Mouse (Mus musculus): ENCODE results near the gene As3mt. TPM values are rescaled to one million over a fixed set of nuclear protein-coding genes. Genes with fewer than 3 reads are reported as not detected.
"Not testable (repeated sequence)": the region's sequence is repeated elsewhere in the genome, so short reads cannot be mapped to it uniquely, and the experiment has no call there.

The As3mt gene
- polyA plus RNA-seq, 1 experiment from 2014 or later = 34.8 TPM

DNA sequence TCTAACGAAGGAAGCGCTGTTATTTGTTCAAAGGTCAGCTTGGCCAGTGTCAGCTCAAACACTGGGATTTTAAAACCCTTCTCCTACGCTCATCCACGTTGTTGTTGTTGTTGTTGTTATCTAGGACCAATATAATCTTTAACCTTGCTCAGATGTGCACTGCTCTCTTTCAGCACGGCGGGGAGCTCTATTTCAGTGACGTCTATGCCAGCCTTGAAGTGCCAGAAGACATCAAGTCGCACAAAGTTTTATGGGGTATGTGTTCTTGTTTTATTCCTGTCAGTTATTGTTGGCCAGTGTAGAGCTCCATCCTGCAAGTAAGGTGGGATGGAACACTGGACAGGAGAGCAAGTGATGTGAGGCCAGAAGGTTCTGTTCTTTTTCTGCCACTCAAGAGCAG lies 7.8 kb downstream of the As3mt start:
- H3K4me3 ChIP-seq (ENCODE audit: low read length) = no peak overlapping the region
- H3K9ac ChIP-seq (ENCODE audit: low read length) = no peak overlapping the region
- H3K36me3 ChIP-seq (ENCODE audit: control insufficient read depth, insufficient read depth, low read length) = peaks cover 4% of the 10 kb centered on the region; the same call in 1 of the 2 replicates
- no peak for ATAC-seq (ENCODE audit: low read depth)
- 85% methylated on average over 8 of the region's 8 CpGs for WGBS
- no peak overlapping the region for H3K4me2 ChIP-seq (ENCODE audit: low read depth, low read length)
- H3K27ac ChIP-seq (ENCODE audit: low read length) = no peak overlapping the region
- H3K4me1 ChIP-seq (replicated peaks; ENCODE audit: control insufficient read depth, insufficient read depth, low read length) = no peaks in the 10 kb centered on the region
- H3K27me3 ChIP-seq (ENCODE audit: control insufficient read depth, insufficient read depth, low read depth, low read length) = no peaks in the 10 kb centered on the region
- no peaks in the 10 kb centered on the region for H3K9me3 ChIP-seq (ENCODE audit: control insufficient read depth, low read length)

DNA sequence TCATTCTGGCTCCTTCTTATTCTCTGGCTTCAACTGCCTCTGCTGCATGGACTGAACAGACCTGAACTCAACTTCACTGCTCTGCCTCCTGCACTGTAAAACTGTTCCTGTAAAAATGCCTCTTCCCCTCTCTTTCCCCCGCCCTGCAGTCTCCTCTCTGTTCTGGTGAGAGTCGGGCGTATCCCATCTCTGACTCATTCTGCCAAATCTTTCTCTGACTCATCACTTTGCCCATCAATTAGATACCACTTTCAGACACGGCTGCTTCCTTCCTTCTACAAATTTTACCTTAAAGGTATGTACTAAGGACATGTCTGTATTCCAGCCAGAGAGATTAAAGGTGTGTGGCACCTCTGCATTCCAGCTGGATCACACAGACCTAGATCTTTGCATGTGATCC lies 10.9 kb downstream of the As3mt start:
- no peak overlapping the region for H3K4me3 ChIP-seq (ENCODE audit: low read length)
- H3K27ac ChIP-seq (ENCODE audit: low read length) = no peak overlapping the region
- ATAC-seq (ENCODE audit: low read depth) = no peak
- H3K36me3 ChIP-seq (ENCODE audit: control insufficient read depth, insufficient read depth, low read length) = peaks cover 7% of the 10 kb centered on the region; the same call in 1 of the 2 replicates
- H3K27me3 ChIP-seq (ENCODE audit: control insufficient read depth, insufficient read depth, low read depth, low read length) = no peaks in the 10 kb centered on the region
- H3K4me1 ChIP-seq (replicated peaks; ENCODE audit: control insufficient read depth, insufficient read depth, low read length) = no peaks in the 10 kb centered on the region
- H3K4me2 ChIP-seq (ENCODE audit: low read depth, low read length) = no peak overlapping the region
- no peak overlapping the region for H3K9ac ChIP-seq (ENCODE audit: low read length)
- WGBS = 79% methylated on average over 4 of the region's 4 CpGs
- H3K9me3 ChIP-seq (ENCODE audit: control insufficient read depth, low read length) = no peaks in the 10 kb centered on the region

DNA sequence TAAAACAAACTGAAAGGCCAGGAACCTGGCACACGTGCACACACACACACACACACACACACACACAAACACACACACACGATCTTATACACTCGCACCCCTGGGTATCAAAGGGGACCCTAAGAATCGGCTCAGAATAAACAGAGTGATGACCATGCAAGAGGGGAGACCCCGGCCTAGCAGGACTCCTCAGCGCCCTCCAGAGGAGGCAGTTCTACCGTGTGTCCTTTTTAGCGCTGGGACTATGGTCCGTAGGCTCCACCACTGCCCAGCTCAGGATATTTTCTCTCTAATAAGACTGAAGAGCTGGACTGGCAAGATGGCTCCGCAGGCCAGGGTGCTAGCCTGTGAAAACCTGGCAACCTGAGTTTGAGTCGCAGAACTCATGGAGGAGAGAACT lies 17.2 kb downstream of the As3mt start:
- Histone ChIP-seq H3K27ac (ENCODE audit: low read length) (no peak overlapping the region), H3K4me1 (replicated peaks; ENCODE audit: control insufficient read depth, insufficient read depth, low read length) (no peaks in the 10 kb centered on the region), H3K4me3 (ENCODE audit: low read length) (no peak overlapping the region), H3K4me2 (ENCODE audit: low read depth, low read length) (no peak overlapping the region), H3K9me3 (ENCODE audit: control insufficient read depth, low read length) (no peaks in the 10 kb centered on the region), H3K36me3 (ENCODE audit: control insufficient read depth, insufficient read depth, low read length) (peaks cover 11% of the 10 kb centered on the region), H3K9ac (ENCODE audit: low read length) (no peak overlapping the region), H3K27me3 (ENCODE audit: control insufficient read depth, insufficient read depth, low read depth, low read length) (no peaks in the 10 kb centered on the region)
- 67% methylated on average over 11 of the region's 11 CpGs for WGBS
- no peak for ATAC-seq (ENCODE audit: low read depth)

DNA sequence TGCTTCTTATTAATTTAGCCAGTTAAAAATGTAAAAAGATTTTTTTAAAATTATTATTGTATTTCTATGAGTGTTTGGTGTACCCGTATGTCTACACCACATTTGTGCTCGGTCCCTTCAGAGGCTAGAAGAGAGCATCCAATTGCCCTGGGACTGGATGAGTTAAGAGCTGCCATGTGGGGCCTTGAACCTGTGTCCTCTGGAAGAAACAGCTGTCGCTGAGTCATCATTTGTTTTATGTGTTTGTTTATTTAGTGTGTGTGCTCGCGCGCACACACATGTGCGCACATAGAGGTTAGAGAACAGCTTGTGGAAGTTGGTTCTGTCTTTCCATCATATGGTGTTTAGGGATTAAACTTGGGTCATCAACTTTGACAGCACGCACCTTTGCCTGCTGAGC lies 18.9 kb downstream of the As3mt start:
- H3K27ac ChIP-seq (ENCODE audit: low read length) = no peak overlapping the region
- H3K4me3 ChIP-seq (ENCODE audit: low read length) = no peak overlapping the region
- 93% methylated on average over 8 of the region's 8 CpGs for WGBS
- no peak for ATAC-seq (ENCODE audit: low read depth)
- no peak overlapping the region for H3K4me2 ChIP-seq (ENCODE audit: low read depth, low read length)
- no peaks in the 10 kb centered on the region for H3K9me3 ChIP-seq (ENCODE audit: control insufficient read depth, low read length)
- H3K4me1 ChIP-seq (replicated peaks; ENCODE audit: control insufficient read depth, insufficient read depth, low read length) = no peaks in the 10 kb centered on the region
- H3K27me3 ChIP-seq (ENCODE audit: control insufficient read depth, insufficient read depth, low read depth, low read length) = no peaks in the 10 kb centered on the region
- H3K9ac ChIP-seq (ENCODE audit: low read length) = no peak overlapping the region
- peaks cover 11% of the 10 kb centered on the region for H3K36me3 ChIP-seq (ENCODE audit: control insufficient read depth, insufficient read depth, low read length)

DNA sequence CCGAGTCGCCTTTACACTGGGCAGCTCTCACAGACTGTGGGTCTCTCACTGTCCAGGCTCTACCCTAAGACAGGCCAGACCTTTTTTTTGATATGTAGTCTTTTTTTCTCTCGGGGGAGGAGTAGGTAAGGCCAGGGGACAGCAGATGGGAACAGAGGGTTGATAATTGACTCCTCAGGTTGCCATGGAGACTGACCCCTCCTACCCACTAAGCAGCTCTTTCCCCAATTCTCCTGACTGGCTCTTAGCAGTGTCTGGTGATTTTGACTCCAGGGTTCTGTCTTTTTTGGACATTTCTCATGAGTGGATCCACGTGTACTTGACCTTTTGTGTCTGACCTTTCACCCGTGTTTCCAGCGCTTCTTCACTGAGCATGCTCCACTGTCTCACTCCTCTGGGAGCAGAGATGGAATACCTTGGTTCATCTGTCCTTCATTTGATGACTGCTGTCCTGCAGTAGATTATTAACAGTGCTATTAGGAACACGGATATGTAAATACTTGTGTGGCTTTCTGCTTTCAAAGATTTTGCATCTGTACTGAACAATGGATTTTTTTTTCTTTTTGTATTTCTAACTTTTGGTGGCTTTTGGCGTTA lies 20.0 kb downstream of the As3mt start:
- H3K27me3 ChIP-seq (ENCODE audit: control insufficient read depth, insufficient read depth, low read depth, low read length) = no peaks in the 10 kb centered on the region
- H3K36me3 ChIP-seq (ENCODE audit: control insufficient read depth, insufficient read depth, low read length) = peaks cover 8% of the 10 kb centered on the region
- H3K9ac ChIP-seq (ENCODE audit: low read length) = no peak overlapping the region
- H3K27ac ChIP-seq (ENCODE audit: low read length) = no peak overlapping the region
- no peak overlapping the region for H3K4me2 ChIP-seq (ENCODE audit: low read depth, low read length)
- no peak for ATAC-seq (ENCODE audit: low read depth)
- no peaks in the 10 kb centered on the region for H3K9me3 ChIP-seq (ENCODE audit: control insufficient read depth, low read length)
- H3K4me3 ChIP-seq (ENCODE audit: low read length) = no peak overlapping the region
- 49% methylated on average over 8 of the region's 8 CpGs for WGBS
- no peaks in the 10 kb centered on the region for H3K4me1 ChIP-seq (replicated peaks; ENCODE audit: control insufficient read depth, insufficient read depth, low read length)

DNA sequence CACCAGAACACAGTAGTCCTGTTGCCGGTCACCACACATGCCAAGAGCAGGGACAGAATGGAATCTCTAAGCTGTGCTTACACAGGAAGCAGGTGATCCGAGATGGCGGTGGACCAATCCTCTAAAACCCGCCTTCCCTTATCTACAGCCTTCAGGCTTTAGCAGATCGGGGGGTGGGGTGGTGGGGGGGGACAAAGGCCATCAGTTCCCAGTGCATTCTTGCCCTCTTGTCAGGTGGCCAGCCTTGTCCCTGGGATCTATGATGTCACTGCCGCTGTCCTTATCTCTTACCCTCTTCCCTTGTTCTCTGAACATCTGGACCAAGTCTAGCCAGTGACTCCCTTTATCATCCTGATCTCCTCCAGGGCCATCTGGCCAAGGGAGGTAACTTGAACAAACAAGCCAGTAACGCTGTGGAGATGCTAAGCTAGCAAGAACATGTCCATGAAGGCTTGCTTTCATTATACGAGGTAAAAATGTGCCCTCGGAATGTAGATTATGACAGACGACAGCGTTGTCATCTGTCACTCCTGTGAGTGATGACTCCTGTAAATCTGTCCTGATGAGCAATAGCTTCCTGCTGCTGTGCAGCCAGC lies 20.8 kb downstream of the As3mt start:
- Histone ChIP-seq H3K9ac (ENCODE audit: low read length) (no peak overlapping the region), H3K4me2 (ENCODE audit: low read depth, low read length) (no peak overlapping the region), H3K4me1 (replicated peaks; ENCODE audit: control insufficient read depth, insufficient read depth, low read length) (no peaks in the 10 kb centered on the region), H3K36me3 (ENCODE audit: control insufficient read depth, insufficient read depth, low read length) (peaks cover 8% of the 10 kb centered on the region), H3K27me3 (ENCODE audit: control insufficient read depth, insufficient read depth, low read depth, low read length) (no peaks in the 10 kb centered on the region), H3K9me3 (ENCODE audit: control insufficient read depth, low read length) (no peaks in the 10 kb centered on the region), H3K27ac (ENCODE audit: low read length) (no peak overlapping the region), H3K4me3 (ENCODE audit: low read length) (no peak overlapping the region)
- ATAC-seq (ENCODE audit: low read depth) = no peak
- WGBS = 36% methylated on average over 11 of the region's 11 CpGs

DNA sequence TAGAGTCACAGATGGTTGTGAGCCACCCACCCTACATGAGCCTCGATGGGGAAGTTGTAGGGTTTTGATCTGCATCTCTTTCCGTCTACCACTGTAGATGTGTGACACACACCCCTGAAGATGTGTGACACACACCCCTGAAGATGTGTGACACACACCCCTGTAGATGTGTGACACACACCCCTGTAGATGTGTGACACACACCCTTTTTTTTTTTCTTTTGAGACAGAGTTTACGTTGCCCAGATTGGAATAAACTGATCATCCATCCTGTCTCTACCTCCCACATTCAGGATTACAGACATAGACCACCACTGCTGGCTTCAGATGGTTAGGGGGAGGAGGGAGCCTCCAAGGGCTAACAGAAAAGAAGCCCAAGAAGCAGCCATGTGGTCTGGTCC lies 21.7 kb downstream of the As3mt start:
- no peaks in the 10 kb centered on the region for H3K27me3 ChIP-seq (ENCODE audit: control insufficient read depth, insufficient read depth, low read depth, low read length)
- no peaks in the 10 kb centered on the region for H3K4me1 ChIP-seq (replicated peaks; ENCODE audit: control insufficient read depth, insufficient read depth, low read length)
- no peak overlapping the region for H3K27ac ChIP-seq (ENCODE audit: low read length)
- no peak overlapping the region for H3K4me2 ChIP-seq (ENCODE audit: low read depth, low read length)
- H3K9me3 ChIP-seq (ENCODE audit: control insufficient read depth, low read length) = no peaks in the 10 kb centered on the region
- WGBS = 69% methylated on average over 3 of the region's 3 CpGs
- H3K9ac ChIP-seq (ENCODE audit: low read length) = no peak overlapping the region
- no peak overlapping the region for H3K4me3 ChIP-seq (ENCODE audit: low read length)
- peaks cover 6% of the 10 kb centered on the region for H3K36me3 ChIP-seq (ENCODE audit: control insufficient read depth, insufficient read depth, low read length)
- ATAC-seq (ENCODE audit: low read depth) = no peak

DNA sequence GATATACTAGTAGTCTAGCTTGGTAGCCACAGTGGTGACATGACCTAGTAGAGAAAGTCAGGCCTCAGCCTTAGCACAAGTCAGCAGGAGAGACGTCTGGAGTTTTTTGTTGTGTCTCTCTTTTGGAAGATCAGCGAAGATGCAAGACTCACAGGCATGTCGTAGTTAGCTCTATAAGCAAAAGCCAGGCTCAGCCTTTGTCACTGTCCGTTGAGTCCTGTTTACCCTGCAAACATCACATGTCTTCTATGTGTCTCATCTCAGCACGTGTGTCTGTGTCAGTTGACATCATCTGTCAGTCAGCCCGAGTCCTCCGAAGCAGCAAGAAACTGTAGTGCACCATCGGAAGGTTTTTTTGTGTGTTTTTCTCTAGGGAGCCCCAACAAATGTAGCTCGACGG lies 24.1 kb downstream of the As3mt start:
- 83% methylated on average over 10 of the region's 10 CpGs for WGBS
- no peak for ATAC-seq (ENCODE audit: low read depth)
- no peaks in the 10 kb centered on the region for H3K9me3 ChIP-seq (ENCODE audit: control insufficient read depth, low read length)
- no peak overlapping the region for H3K4me2 ChIP-seq (ENCODE audit: low read depth, low read length)
- H3K27ac ChIP-seq (ENCODE audit: low read length) = no peak overlapping the region
- H3K9ac ChIP-seq (ENCODE audit: low read length) = no peak overlapping the region
- H3K27me3 ChIP-seq (ENCODE audit: control insufficient read depth, insufficient read depth, low read depth, low read length) = no peaks in the 10 kb centered on the region
- H3K36me3 ChIP-seq (ENCODE audit: control insufficient read depth, insufficient read depth, low read length) = peaks cover under 1% of the 10 kb centered on the region; the same call in 1 of the 2 replicates
- no peak overlapping the region for H3K4me3 ChIP-seq (ENCODE audit: low read length)
- H3K4me1 ChIP-seq (replicated peaks; ENCODE audit: control insufficient read depth, insufficient read depth, low read length) = no peaks in the 10 kb centered on the region

DNA sequence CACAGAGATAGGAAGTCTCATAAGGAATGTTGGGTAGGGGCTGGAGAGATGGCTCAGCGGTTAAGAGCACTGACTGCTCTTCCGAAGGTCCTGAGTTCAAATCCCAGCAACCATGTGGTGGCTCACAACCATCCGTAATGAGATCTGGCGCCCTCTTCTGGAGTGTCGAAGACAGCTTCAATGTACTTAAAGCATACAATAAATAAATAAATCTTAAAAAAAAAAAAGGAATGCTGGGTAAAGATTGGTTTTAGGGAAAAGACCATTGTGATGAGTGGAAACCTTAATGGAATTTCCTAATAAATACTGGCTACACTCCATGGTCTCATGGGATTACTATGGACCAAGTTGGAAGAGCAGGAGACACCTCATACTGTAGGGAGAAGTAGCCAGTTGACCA lies 25.4 kb downstream of the As3mt start:
- H3K4me1 ChIP-seq (replicated peaks; ENCODE audit: control insufficient read depth, insufficient read depth, low read length); H3K4me2 ChIP-seq (ENCODE audit: low read depth, low read length); H3K9ac ChIP-seq (ENCODE audit: low read length); H3K36me3 ChIP-seq (ENCODE audit: control insufficient read depth, insufficient read depth, low read length); H3K9me3 ChIP-seq (ENCODE audit: control insufficient read depth, low read length); H3K4me3 ChIP-seq (ENCODE audit: low read length); H3K27ac ChIP-seq (ENCODE audit: low read length); H3K27me3 ChIP-seq (ENCODE audit: control insufficient read depth, insufficient read depth, low read depth, low read length); ATAC-seq (ENCODE audit: low read depth): not testable (repeated sequence)
- 90% methylated on average over 5 of the region's 5 CpGs for WGBS
